Mouse (Mus musculus): ENCODE results near the gene Olfr341. TPM values are rescaled to one million over a fixed set of nuclear protein-coding genes. Genes with fewer than 3 reads are reported as not detected.

Olfr341 gene
- polyA plus RNA-seq (2012; rRNA removed): not detected in 2 replicates

- DNase-seq: no peak
- H3K4me1 ChIP-seq (ENCODE audit: control insufficient read depth, insufficient read depth, low read length): no peaks in the 10 kb centered on the region
- no peaks in the 10 kb centered on the region for H3K27me3 ChIP-seq (replicated peaks; ENCODE audit: control insufficient read depth, insufficient read depth, low read length)
- H3K36me3 ChIP-seq (ENCODE audit: control insufficient read depth, insufficient read depth, low read length): no peaks in the 10 kb centered on the region
- H3K4me3 ChIP-seq (ENCODE audit: insufficient read depth, low read depth, low read length): no peak within 1 kb of the TSS
- TF ChIP-seq CTCF (conservative IDR thresholded peaks at IDR 0.05; ENCODE audit: insufficient read depth, insufficient read length, low read depth, low read length) (no peak), POLR2A (IDR thresholded peaks at IDR 0.05; ENCODE audit: low read depth, low read length) (no peak)
- no peak within 1 kb of the TSS for H3K27ac ChIP-seq (ENCODE audit: insufficient read depth, low read depth, low read length)
These were observed at the start of gene Olfr341 for GRCm38 (mm10) chr2:36482368-36482767. Gene Olfr341, minus strand, starts transcription at chr2:36482468.

DNA sequence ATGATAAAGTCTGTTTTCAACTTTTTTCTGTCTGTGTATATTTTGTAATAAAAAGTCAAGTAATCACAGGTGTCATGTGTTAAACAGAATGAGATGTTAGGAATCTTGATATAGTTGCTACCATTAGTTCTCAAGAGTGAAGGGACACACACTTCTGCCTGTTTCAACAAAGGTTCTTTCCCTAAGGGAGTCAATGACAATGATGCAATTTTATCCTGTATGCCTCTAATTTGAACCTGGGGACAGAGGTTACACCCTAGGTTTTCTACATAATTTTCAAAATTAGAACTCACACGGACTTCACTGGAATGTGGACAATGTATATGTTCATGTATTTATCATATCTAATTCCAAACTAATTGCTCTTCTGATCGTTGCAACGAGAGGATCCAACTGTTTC, 42.4 kb upstream of the Olfr341 start, which contains the start of gene Olfr342:
Olfr342 (plus strand) TSS at position 301 of the 400 bp plus-strand sequence.
- WGBS: 62% methylated on average over 3 of the region's 3 CpGs
- TF ChIP-seq CTCF (conservative IDR thresholded peaks at IDR 0.05; ENCODE audit: insufficient read depth, insufficient read length, low read depth, low read length): no peak
- TF ChIP-seq POLR2A (IDR thresholded peaks at IDR 0.05; ENCODE audit: low read depth, low read length): no peak

GRCm38 (mm10) chr2:36473634-36474033, 8.6 kb downstream of the Olfr341 start:
- Histone ChIP-seq H3K4me1 (ENCODE audit: control insufficient read depth, insufficient read depth, low read length) (no peaks in the 10 kb centered on the region), H3K27ac (ENCODE audit: insufficient read depth, low read depth, low read length) (no peak overlapping the region), H3K27me3 (replicated peaks; ENCODE audit: control insufficient read depth, insufficient read depth, low read length) (no peaks in the 10 kb centered on the region), H3K36me3 (ENCODE audit: control insufficient read depth, insufficient read depth, low read length) (no peaks in the 10 kb centered on the region), H3K4me3 (ENCODE audit: insufficient read depth, low read depth, low read length) (no peak overlapping the region)
- TF ChIP-seq POLR2A (IDR thresholded peaks at IDR 0.05; ENCODE audit: low read depth, low read length) (no peak), CTCF (conservative IDR thresholded peaks at IDR 0.05; ENCODE audit: insufficient read depth, insufficient read length, low read depth, low read length) (no peak)
- DNase-seq: no peak

More for the DNA sequence above, 42.4 kb upstream of the Olfr341 start, which contains the start of gene Olfr342:
- DNase-seq: no peak
- H3K27ac ChIP-seq (ENCODE audit: insufficient read depth, low read depth, low read length): no peak within 1 kb of the TSS
- H3K36me3 ChIP-seq (ENCODE audit: control insufficient read depth, insufficient read depth, low read length): no peaks in the 10 kb centered on the region
- H3K27me3 ChIP-seq (replicated peaks; ENCODE audit: control insufficient read depth, insufficient read depth, low read length): no peaks in the 10 kb centered on the region
- H3K4me3 ChIP-seq (ENCODE audit: insufficient read depth, low read depth, low read length): no peak within 1 kb of the TSS
- H3K4me1 ChIP-seq (ENCODE audit: control insufficient read depth, insufficient read depth, low read length): no peaks in the 10 kb centered on the region

GRCm38 (mm10) chr2:36452287-36452686, 30.0 kb downstream of the Olfr341 start, which contains the start of gene Olfr340:
Gene Olfr340, plus strand, starts transcription at chr2:36452587.
- H3K36me3 ChIP-seq (ENCODE audit: control insufficient read depth, insufficient read depth, low read length): no peaks in the 10 kb centered on the region
- TF ChIP-seq POLR2A (IDR thresholded peaks at IDR 0.05; ENCODE audit: low read depth, low read length): no peak
- no peaks in the 10 kb centered on the region for H3K4me1 ChIP-seq (ENCODE audit: control insufficient read depth, insufficient read depth, low read length)
- H3K27ac ChIP-seq (ENCODE audit: insufficient read depth, low read depth, low read length): no peak within 1 kb of the TSS
- 53% methylated on average over 1 of the region's 1 CpGs for WGBS
- no peaks in the 10 kb centered on the region for H3K27me3 ChIP-seq (replicated peaks; ENCODE audit: control insufficient read depth, insufficient read depth, low read length)
- H3K4me3 ChIP-seq (ENCODE audit: insufficient read depth, low read depth, low read length): no peak within 1 kb of the TSS
- no peak for DNase-seq

Other genes starting within 250 kb of the Olfr341 start
- gene Olfr338, start 108.9 kb downstream of the Olfr341 start, polyA plus RNA-seq (2012; rRNA removed): not detected in 2 replicates
- gene Olfr339, start 63.5 kb downstream of the Olfr341 start, polyA plus RNA-seq (2012; rRNA removed): not detected in 2 replicates
- not detected in 2 replicates for gene Olfr340, start 29.9 kb downstream of the Olfr341 start, polyA plus RNA-seq (2012; rRNA removed)
- not detected in 2 replicates for gene Olfr342, start 42.5 kb upstream of the Olfr341 start, polyA plus RNA-seq (2012; rRNA removed)
- not detected in 2 replicates for gene Olfr344, start 84.2 kb upstream of the Olfr341 start, polyA plus RNA-seq (2012; rRNA removed)
- gene Olfr345, start 157.6 kb upstream of the Olfr341 start, polyA plus RNA-seq (2012; rRNA removed): not detected in 2 replicates
- not detected in 2 replicates for gene Olfr346, start 203.3 kb upstream of the Olfr341 start, polyA plus RNA-seq (2012; rRNA removed)
- not detected in 2 replicates for gene Olfr347, start 249.4 kb upstream of the Olfr341 start, polyA plus RNA-seq (2012; rRNA removed)